Mouse (Mus musculus) testis, adult 2 months (tissue): ENCODE measurements around the gene Trio.

ENCODE experiments used
- CTCF ChIP-seq: fragments of 200-500 bp; IDR thresholded peaks from 2 replicates; pipeline ENCODE4 v1.5.1; 2012; ENCODE audit warnings: low read depth, mild to moderate bottlenecking, inconsistent platforms, low read length, moderate library complexity; ENCODE audit not compliant: control insufficient read depth, insufficient read depth, insufficient replicate concordance
- POLR2A ChIP-seq: fragments of 200-500 bp; IDR thresholded peaks from 2 replicates; pipeline ENCODE4 v1.6.1; 2012; ENCODE audit warnings: low read depth, mild to moderate bottlenecking, inconsistent platforms, low read length, moderate library complexity; ENCODE audit not compliant: control insufficient read depth

- TF ChIP-seq POLR2A = no peak
- no peak for TF ChIP-seq CTCF
Measured at GRCm38 (mm10) chr15:27779827-27780226, 245.8 kb downstream of the Trio start.
